Mouse (Mus musculus) pancreas, adult 10 weeks (tissue): ENCODE measurements around the gene Rasal1. TPM values are rescaled to one million over a fixed set of nuclear protein-coding genes. Genes with fewer than 3 reads are reported as not detected.

Experiments
- polyA plus RNA-seq: library from polyadenylated mRNA; stranded (reverse); fragments of 350-450 nt; fragmentation: Illumina TruSeq; extraction: RNeasy Lipid Tissue Mini Kit (QIAGEN cat#74804); gene quantifications from one replicate; pipeline ENCODE4 v1.2.3, GENCODE M21; 2015; ENCODE audit warnings: low read depth, low replicate concordance; ENCODE audit not compliant: insufficient read depth

Rasal1 gene
- 0.24 TPM for polyA plus RNA-seq

GRCm38 (mm10) chr5:120648569-120649373 is at the start of gene Rasal1:
Gene Rasal1 (plus strand): TSS chr5:120648812.

GRCm38 (mm10) chr5:120612442-120612821 is 36.2 kb upstream of the Rasal1 start, which contains the start of the genes Rita1 and Ddx54:
Gene Rita1 (minus strand): TSS chr5:120612589.
Gene Ddx54 (plus strand): TSS chr5:120612739.

GRCm38 (mm10) chr5:120634131-120634530 is 14.5 kb upstream of the Rasal1 start, which contains the start of gene Cfap73:
Gene Cfap73 (minus strand): TSS chr5:120634235.

GRCm38 (mm10) chr5:120711827-120712226 is 63.2 kb downstream of the Rasal1 start, which contains the start of gene Dtx1:
Gene Dtx1 (minus strand): TSS chr5:120711927.

Other genes starting within 250 kb of the Rasal1 start
- gene Lhx5, start 217.1 kb upstream of the Rasal1 start, polyA plus RNA-seq = not detected
- 3.5 TPM for gene Sdsl, start 176.0 kb upstream of the Rasal1 start, polyA plus RNA-seq
- not detected for gene Sds, start 172.3 kb upstream of the Rasal1 start, polyA plus RNA-seq
- 9.8 TPM for gene Plbd2, start 145.2 kb upstream of the Rasal1 start, polyA plus RNA-seq
- gene Slc8b1, start 137.6 kb upstream of the Rasal1 start, polyA plus RNA-seq = 7.8 TPM
- gene Tpcn1, start 60.1 kb upstream of the Rasal1 start, polyA plus RNA-seq = 8.3 TPM
- not detected for gene Iqcd, start 59.8 kb upstream of the Rasal1 start, polyA plus RNA-seq
- 1.1 TPM for gene Rita1, start 36.2 kb upstream of the Rasal1 start, polyA plus RNA-seq
- 7.5 TPM for gene Ddx54, start 36.1 kb upstream of the Rasal1 start, polyA plus RNA-seq
- not detected for gene Cfap73, start 14.6 kb upstream of the Rasal1 start, polyA plus RNA-seq
- gene Dtx1, start 63.1 kb downstream of the Rasal1 start, polyA plus RNA-seq = 13.4 TPM
- gene Oas2, start 101.0 kb downstream of the Rasal1 start, polyA plus RNA-seq = 3.2 TPM
- not detected for gene Oas3, start 128.8 kb downstream of the Rasal1 start, polyA plus RNA-seq
- gene Oas1e, start 146.7 kb downstream of the Rasal1 start, polyA plus RNA-seq = not detected
- gene Oas1c, start 163.7 kb downstream of the Rasal1 start, polyA plus RNA-seq = 1.6 TPM
- not detected for gene Oas1f, start 198.6 kb downstream of the Rasal1 start, polyA plus RNA-seq
- gene Oas1h, start 212.6 kb downstream of the Rasal1 start, polyA plus RNA-seq = not detected
- 1.6 TPM for gene Oas1g, start 238.8 kb downstream of the Rasal1 start, polyA plus RNA-seq